Mouse (Mus musculus) heart, postnatal 0 days (tissue): ENCODE results near the gene Dicer1. TPM values are rescaled to one million over a fixed set of nuclear protein-coding genes. Genes with fewer than 3 reads are reported as not detected.
A peak's percentile ranks its signal among the peaks of the same experiment; 100 is the strongest.

Experiments used
- ATAC-seq: fragments of 200-750 bp; cut with Nextera tagmentation; 2 replicates; pipeline ENCODE4 v1.8.0; 2017; ENCODE audit warnings: low read depth, moderate number of reproducible peaks, moderate library complexity; ENCODE audit not compliant: insufficient read depth
- DNase-seq: peaks from one replicate; pipeline ENCODE4 v3.0.0-alpha.2; 2016; ENCODE audit warnings: low spot score
- H3K27ac ChIP-seq: fragments of 300-500 bp; sonication (generic); 2 replicates; pipeline ENCODE4 v1.5.1; 2014; ENCODE audit warnings: low read depth, mild to moderate bottlenecking
- H3K27me3 ChIP-seq: fragments of 300-500 bp; sonication (generic); 2 replicates; pipeline ENCODE4 v1.6.1; 2014; ENCODE audit warnings: low read length, mixed read lengths; ENCODE audit not compliant: control insufficient read depth, insufficient read depth
- H3K36me3 ChIP-seq: fragments of 300-500 bp; sonication (generic); replicated peaks from 2 replicates; pipeline ENCODE4 v1.6.1; 2014; ENCODE audit warnings: low read length, mixed read lengths; ENCODE audit not compliant: control insufficient read depth, insufficient read depth
- H3K4me1 ChIP-seq: fragments of 300-500 bp; sonication (generic); 2 replicates; pipeline ENCODE4 v1.6.1; 2014; ENCODE audit warnings: antibody characterized with exemption; ENCODE audit not compliant: control insufficient read depth, insufficient read depth
- H3K4me2 ChIP-seq: fragments of 300-500 bp; sonication (generic); 2 replicates; pipeline ENCODE4 v1.6.1; 2014; ENCODE audit warnings: low read depth, mild to moderate bottlenecking, low read length, moderate library complexity
- H3K4me3 ChIP-seq: fragments of 300-500 bp; sonication (generic); 2 replicates; pipeline ENCODE4 v1.5.1; 2014; ENCODE audit warnings: low read depth, low read length
- H3K9ac ChIP-seq: fragments of 300-500 bp; sonication (generic); replicated peaks from 2 replicates; pipeline ENCODE4 v1.6.1; 2014; ENCODE audit warnings: low read depth, low read length, mixed read lengths
- H3K9me3 ChIP-seq: fragments of 300-500 bp; sonication (generic); replicated peaks from 2 replicates; pipeline ENCODE4 v1.6.1; 2016; ENCODE audit warnings: low read length; ENCODE audit not compliant: control insufficient read depth
- CTCF ChIP-seq: IDR thresholded peaks from 2 replicates; pipeline ENCODE4 v1.5.1; 2016; ENCODE audit warnings: antibody characterized with exemption, control low read depth, low read depth
- EP300 ChIP-seq: IDR thresholded peaks from 2 replicates; pipeline ENCODE4 v1.6.1; 2016; ENCODE audit warnings: antibody characterized with exemption, low read depth
- WGBS: fragments of 180-500 bp; shearing (Covaris S2); extraction: QIAGEN DNeasy Blood & Tissue Kit; methylation state at CpG from one replicate; pipeline ENCODE4 v1.1.7; 2014; 5-methylcytosine and 5-hydroxymethylcytosine counted together
- polyA plus RNA-seq: library from polyadenylated mRNA; unstranded; fragments of >200 nt; fragmentation: Nextera tagmentation; extraction: Ambion mirVana; gene quantifications from 2 replicates; pipeline ENCODE4 v1.2.1, GENCODE M21; 2015
- total RNA-seq: library from RNA; depleted of rRNA; stranded (reverse); fragments of >200 nt; gene quantifications from 2 replicates; pipeline ENCODE4 v1.2.3, GENCODE M21; 2014; ENCODE audit warnings: low replicate concordance

The Dicer1 gene
- total and polyA plus RNA-seq, 2 experiments from 2014 or later, result 14.3 to 32.1 TPM

- Histone ChIP-seq H3K4me1 (no peaks in the 10 kb centered on the region), H3K4me2 (no peak overlapping the region), H3K27ac (no peak overlapping the region), H3K9ac (no peak overlapping the region), H3K9me3 (no peaks in the 10 kb centered on the region), H3K36me3 (no peaks in the 10 kb centered on the region), H3K27me3 (no peaks in the 10 kb centered on the region), H3K4me3 (no peak overlapping the region)
- DNase-seq (no peak), ATAC-seq (peak; percentile 39; the same call in 1 of the 2 replicates)
- WGBS, result 50% methylated on average over 5 of the region's 5 CpGs
- no peak for TF ChIP-seq CTCF
- no peak for TF ChIP-seq EP300
Observed at GRCm38 (mm10) chr12:104765116-104765515, 13.4 kb upstream of the Dicer1 start.

GRCm38 (mm10) chr12:104763918-104764317, 12.2 kb upstream of the Dicer1 start:
- no peak overlapping the region for H3K27ac ChIP-seq
- DNase-seq, result no peak
- no peak overlapping the region for H3K4me3 ChIP-seq
- no peak overlapping the region for H3K9ac ChIP-seq
- H3K27me3 ChIP-seq, result no peaks in the 10 kb centered on the region
- H3K4me1 ChIP-seq, result no peaks in the 10 kb centered on the region
- H3K4me2 ChIP-seq, result no peak overlapping the region
- H3K36me3 ChIP-seq, result no peaks in the 10 kb centered on the region
- ATAC-seq, result no peak
- no peaks in the 10 kb centered on the region for H3K9me3 ChIP-seq
- TF ChIP-seq CTCF (no peak), EP300 (no peak)
- WGBS, result 78% methylated on average over 6 of the region's 6 CpGs

GRCm38 (mm10) chr12:104761411-104761810, 9.7 kb upstream of the Dicer1 start:
- H3K9ac ChIP-seq, result no peak overlapping the region
- H3K36me3 ChIP-seq, result no peaks in the 10 kb centered on the region
- WGBS, result 79% methylated on average over 8 of the region's 8 CpGs
- no peak for TF ChIP-seq CTCF
- no peak for TF ChIP-seq EP300
- DNase-seq (no peak), ATAC-seq (no peak)
- H3K9me3 ChIP-seq, result no peaks in the 10 kb centered on the region
- H3K4me2 ChIP-seq, result no peak overlapping the region
- no peaks in the 10 kb centered on the region for H3K4me1 ChIP-seq
- no peak overlapping the region for H3K27ac ChIP-seq
- no peak overlapping the region for H3K4me3 ChIP-seq
- H3K27me3 ChIP-seq, result no peaks in the 10 kb centered on the region

GRCm38 (mm10) chr12:104758066-104758465, 6.3 kb upstream of the Dicer1 start:
- H3K9ac ChIP-seq, result no peak overlapping the region
- DNase-seq, result no peak
- H3K4me3 ChIP-seq, result no peak overlapping the region
- no peak overlapping the region for H3K27ac ChIP-seq
- 85% methylated on average over 7 of the region's 7 CpGs for WGBS
- TF ChIP-seq CTCF, result no peak
- TF ChIP-seq EP300, result no peak
- H3K36me3 ChIP-seq, result no peaks in the 10 kb centered on the region
- no peaks in the 10 kb centered on the region for H3K27me3 ChIP-seq
- no peak overlapping the region for H3K4me2 ChIP-seq
- H3K4me1 ChIP-seq, result no peaks in the 10 kb centered on the region
- ATAC-seq, result no peak
- H3K9me3 ChIP-seq, result no peaks in the 10 kb centered on the region

GRCm38 (mm10) chr12:104753686-104754085, 1.9 kb upstream of the Dicer1 start:
- ATAC-seq, result no peak

GRCm38 (mm10) chr12:104751331-104751813, 380 bp downstream of the Dicer1 start:
- ATAC-seq (peak; percentile 32), DNase-seq (no peak)
- Histone ChIP-seq H3K36me3 (no peaks in the 10 kb centered on the region), H3K4me1 (peaks cover 20% of the 10 kb centered on the region), H3K27ac (peak overlapping the region; percentile 86), H3K9me3 (no peaks in the 10 kb centered on the region), H3K4me2 (peak overlapping the region; percentile 84), H3K27me3 (no peaks in the 10 kb centered on the region), H3K9ac (peak overlapping the region; percentile 87), H3K4me3 (peak overlapping the region; percentile 82)
- WGBS, result under 1% methylated on average over 46 of the region's 52 CpGs
- TF ChIP-seq EP300, result no peak
- no peak for TF ChIP-seq CTCF

More at GRCm38 (mm10) chr12:104753686-104754085, 1.9 kb upstream of the Dicer1 start:
- no peak overlapping the region for H3K27ac ChIP-seq
- no peaks in the 10 kb centered on the region for H3K9me3 ChIP-seq
- H3K9ac ChIP-seq, result no peak overlapping the region
- no peak for DNase-seq
- 73% methylated on average over 4 of the region's 4 CpGs for WGBS
- no peaks in the 10 kb centered on the region for H3K36me3 ChIP-seq
- no peak overlapping the region for H3K4me2 ChIP-seq
- no peaks in the 10 kb centered on the region for H3K27me3 ChIP-seq
- no peak overlapping the region for H3K4me3 ChIP-seq
- peaks cover 20% of the 10 kb centered on the region for H3K4me1 ChIP-seq
- TF ChIP-seq CTCF, result no peak
- no peak for TF ChIP-seq EP300
